Mouse (Mus musculus) bone marrow, adult 2 months (tissue): ENCODE measurements around the gene Itgb2l.

Source experiments
- CTCF ChIP-seq: fragments of 200-500 bp; IDR thresholded peaks from 2 replicates; pipeline ENCODE4 v1.5.1; 2011; ENCODE audit warnings: low read length, control low read depth; ENCODE audit not compliant: control insufficient read depth, insufficient read depth
- POLR2A ChIP-seq: fragments of 200-500 bp; IDR thresholded peaks from 2 replicates; pipeline ENCODE4 v1.6.1; 2011; ENCODE audit warnings: low read depth, mild to moderate bottlenecking, control low read depth, low read length, borderline replicate concordance; ENCODE audit not compliant: control insufficient read depth

DNA sequence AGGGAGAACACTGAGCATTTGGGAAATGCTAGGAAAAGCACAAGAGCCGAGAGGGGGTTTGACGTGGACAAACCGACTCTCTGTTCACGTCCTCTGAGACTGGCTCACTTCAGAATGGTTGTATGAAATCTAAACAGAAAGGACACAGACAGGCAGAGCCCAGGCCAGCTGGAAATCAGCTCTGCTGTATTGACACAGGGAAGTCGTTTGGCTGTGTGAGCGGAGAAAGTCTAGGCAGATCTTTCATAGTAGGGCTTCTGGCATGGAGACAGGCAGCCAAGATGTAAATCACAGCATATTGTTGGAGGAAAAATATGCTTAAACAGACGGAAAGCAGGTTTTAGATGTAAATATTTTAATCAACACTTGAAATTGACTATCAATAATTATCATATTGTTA lies 29.4 kb upstream of the Itgb2l start:
- TF ChIP-seq POLR2A: no peak
- no peak for TF ChIP-seq CTCF
